Mouse (Mus musculus): ENCODE measurements around the gene G430095P16Rik. TPM values are rescaled to one million over a fixed set of nuclear protein-coding genes. Genes with fewer than 3 reads are reported as not detected.

G430095P16Rik gene
- not detected in 2 replicates for total RNA-seq (2014; rRNA removed)
- polyA plus RNA-seq (2015; fragmentation: Nextera tagmentation; extraction: Ambion mirVana), result 0.56 and 1.0 TPM in 2 replicates

DNA sequence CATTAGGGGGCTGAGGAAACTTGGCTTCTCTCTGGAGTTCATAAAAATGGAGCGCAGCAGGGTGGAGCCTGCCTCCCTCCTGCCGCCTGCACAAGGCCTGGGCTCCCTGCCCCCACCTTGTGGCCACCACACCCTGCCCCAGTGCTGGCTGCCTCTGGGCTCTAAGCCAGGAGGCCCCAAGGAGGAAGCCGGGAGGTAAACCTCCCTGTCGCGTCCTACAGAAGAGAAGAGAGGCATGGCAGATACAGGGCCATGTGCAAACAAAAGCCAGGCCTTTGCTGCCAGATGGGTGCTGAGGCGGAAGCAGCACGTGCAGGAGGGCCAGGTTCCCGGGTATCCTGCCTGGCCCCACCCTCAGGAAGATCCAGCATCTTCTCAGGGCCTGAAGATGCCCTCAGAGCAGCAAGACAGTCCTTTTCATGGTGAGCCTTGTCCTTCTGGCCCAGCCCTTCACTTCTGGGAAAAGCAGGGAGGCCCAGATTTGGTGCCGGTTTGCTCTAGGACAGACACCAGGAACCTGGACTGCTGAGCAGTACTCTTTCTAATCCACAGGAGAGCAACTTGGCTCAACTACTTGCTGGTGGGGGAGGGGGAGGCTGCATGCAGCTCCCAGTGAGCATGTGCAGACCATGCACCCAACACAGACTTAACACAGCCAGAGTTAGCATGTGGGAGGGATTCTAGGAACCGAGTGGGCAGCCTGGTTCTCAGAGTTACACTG lies at the start of gene G430095P16Rik:
G430095P16Rik (plus strand) TSS at position 158 of the 721 bp plus-strand sequence.
- peaks cover 75% of the 10 kb centered on the region for H3K36me3 ChIP-seq (ENCODE audit: insufficient read depth)
- peak within 1 kb of the TSS; percentile 82 for H3K27ac ChIP-seq (ENCODE audit: low read depth, low read length)
- H3K9me3 ChIP-seq (ENCODE audit: low read length), result no peaks in the 10 kb centered on the region
- H3K27me3 ChIP-seq (ENCODE audit: insufficient read depth, low read length), result no peaks in the 10 kb centered on the region
- H3K9ac ChIP-seq, result peak within 1 kb of the TSS; percentile 25; the same call in 1 of the 2 replicates
- 10% methylated on average over 10 of the region's 10 CpGs for WGBS
- H3K4me2 ChIP-seq (ENCODE audit: low read depth), result no peak within 1 kb of the TSS
- peak; percentile 71 for ATAC-seq
- H3K4me1 ChIP-seq (ENCODE audit: insufficient read depth), result peaks cover 18% of the 10 kb centered on the region
- DNase-seq, result peak; percentile 72
- TF ChIP-seq CTCF (IDR thresholded peaks at IDR 0.05; ENCODE audit: low read depth), result 0 out of 2 replicates have a peak, but pooled peaks have one; percentile 11
- H3K4me3 ChIP-seq (ENCODE audit: low read depth, low read length), result no peak within 1 kb of the TSS

GRCm38 (mm10) chr8:84677305-84677704 lies 45.5 kb upstream of the G430095P16Rik start:
- Histone ChIP-seq H3K4me2 (ENCODE audit: low read depth) (no peak overlapping the region), H3K27me3 (ENCODE audit: insufficient read depth, low read length) (no peaks in the 10 kb centered on the region), H3K9me3 (ENCODE audit: low read length) (no peaks in the 10 kb centered on the region), H3K4me1 (ENCODE audit: insufficient read depth) (no peaks in the 10 kb centered on the region), H3K27ac (ENCODE audit: low read depth, low read length) (no peak overlapping the region), H3K9ac (no peak overlapping the region), H3K4me3 (ENCODE audit: low read depth, low read length) (no peak overlapping the region), H3K36me3 (ENCODE audit: insufficient read depth) (peaks cover 38% of the 10 kb centered on the region)
- no peak for DNase-seq
- no peak for ATAC-seq
- WGBS, result 94% methylated on average over 5 of the region's 5 CpGs
- no peak for TF ChIP-seq CTCF (IDR thresholded peaks at IDR 0.05; ENCODE audit: low read depth)

- no peak for TF ChIP-seq CTCF (IDR thresholded peaks at IDR 0.05; ENCODE audit: low read depth)
- ATAC-seq, result no peak
- H3K9ac ChIP-seq, result no peak overlapping the region
- H3K4me3 ChIP-seq (ENCODE audit: low read depth, low read length), result no peak overlapping the region
- no peaks in the 10 kb centered on the region for H3K27me3 ChIP-seq (ENCODE audit: insufficient read depth, low read length)
- DNase-seq, result no peak
- no peak overlapping the region for H3K27ac ChIP-seq (ENCODE audit: low read depth, low read length)
- 76% methylated on average over 2 of the region's 2 CpGs for WGBS
- no peak overlapping the region for H3K4me2 ChIP-seq (ENCODE audit: low read depth)
- H3K36me3 ChIP-seq (ENCODE audit: insufficient read depth), result peaks cover 9% of the 10 kb centered on the region; the same call in 1 of the 2 replicates
- H3K4me1 ChIP-seq (ENCODE audit: insufficient read depth), result 0 out of 2 replicates have a peak, but pooled peaks cover 7% of the 10 kb centered on the region
- H3K9me3 ChIP-seq (ENCODE audit: low read length), result no peaks in the 10 kb centered on the region
These were observed 41.3 kb upstream of the G430095P16Rik start for GRCm38 (mm10) chr8:84681476-84681875.

- Histone ChIP-seq H3K9ac (no peak overlapping the region), H3K36me3 (ENCODE audit: insufficient read depth) (peaks cover 7% of the 10 kb centered on the region; the same call in 1 of the 2 replicates), H3K27ac (ENCODE audit: low read depth, low read length) (no peak overlapping the region), H3K4me3 (ENCODE audit: low read depth, low read length) (no peak overlapping the region), H3K9me3 (ENCODE audit: low read length) (no peaks in the 10 kb centered on the region), H3K4me1 (ENCODE audit: insufficient read depth) (0 out of 2 replicates have a peak, but pooled peaks cover 8% of the 10 kb centered on the region), H3K4me2 (ENCODE audit: low read depth) (no peak overlapping the region), H3K27me3 (ENCODE audit: insufficient read depth, low read length) (no peaks in the 10 kb centered on the region)
- TF ChIP-seq CTCF (IDR thresholded peaks at IDR 0.05; ENCODE audit: low read depth), result no peak
- no peak for DNase-seq
- no peak for ATAC-seq
- 77% methylated on average over 2 of the region's 2 CpGs for WGBS
These were observed 40.5 kb upstream of the G430095P16Rik start for GRCm38 (mm10) chr8:84682257-84682656.

DNA sequence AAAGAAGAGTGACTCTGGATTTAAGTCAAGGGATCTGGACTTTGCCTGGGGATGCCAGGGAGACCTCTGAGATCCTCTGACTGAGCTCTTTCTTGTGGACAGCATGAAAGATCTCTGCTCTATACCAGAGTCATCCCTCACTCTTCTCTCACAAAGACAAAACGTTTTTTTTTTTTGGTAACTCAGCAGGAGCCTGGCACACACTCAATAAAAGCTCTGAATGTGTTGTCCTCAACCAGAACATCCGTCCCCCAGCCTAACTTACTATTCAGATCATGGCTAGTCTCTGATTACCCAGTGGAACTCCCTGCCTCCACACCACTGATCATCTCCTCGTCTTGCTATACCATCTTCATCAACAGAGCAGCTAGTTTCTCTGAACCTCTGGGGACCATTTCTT lies 38.3 kb upstream of the G430095P16Rik start:
- no peak overlapping the region for H3K4me3 ChIP-seq (ENCODE audit: low read depth, low read length)
- H3K4me1 ChIP-seq (ENCODE audit: insufficient read depth), result peaks cover 15% of the 10 kb centered on the region
- no peak overlapping the region for H3K9ac ChIP-seq
- DNase-seq (no peak), ATAC-seq (no peak)
- H3K27ac ChIP-seq (ENCODE audit: low read depth, low read length), result no peak overlapping the region
- WGBS, result 38% methylated on average over 3 of the region's 3 CpGs
- no peak for TF ChIP-seq CTCF (IDR thresholded peaks at IDR 0.05; ENCODE audit: low read depth)
- H3K9me3 ChIP-seq (ENCODE audit: low read length), result no peaks in the 10 kb centered on the region
- peaks cover 5% of the 10 kb centered on the region; the same call in 1 of the 2 replicates for H3K36me3 ChIP-seq (ENCODE audit: insufficient read depth)
- H3K27me3 ChIP-seq (ENCODE audit: insufficient read depth, low read length), result no peaks in the 10 kb centered on the region
- no peak overlapping the region for H3K4me2 ChIP-seq (ENCODE audit: low read depth)

- DNase-seq (no peak), ATAC-seq (no peak)
- WGBS, result 10% methylated on average over 20 of the region's 20 CpGs
- Histone ChIP-seq H3K36me3 (ENCODE audit: insufficient read depth) (peaks cover 5% of the 10 kb centered on the region; the same call in 1 of the 2 replicates), H3K27ac (ENCODE audit: low read depth, low read length) (peak within 1 kb of the TSS; percentile 80), H3K4me1 (ENCODE audit: insufficient read depth) (peaks cover 19% of the 10 kb centered on the region), H3K9ac (peak within 1 kb of the TSS; percentile 89), H3K27me3 (ENCODE audit: insufficient read depth, low read length) (no peaks in the 10 kb centered on the region), H3K4me3 (ENCODE audit: low read depth, low read length) (peak within 1 kb of the TSS; percentile 99), H3K9me3 (ENCODE audit: low read length) (no peaks in the 10 kb centered on the region), H3K4me2 (ENCODE audit: low read depth) (peak within 1 kb of the TSS; percentile 75)
- TF ChIP-seq CTCF (IDR thresholded peaks at IDR 0.05; ENCODE audit: low read depth), result no peak
These were observed 36.4 kb upstream of the G430095P16Rik start, which contains the start of gene Trmt1 for GRCm38 (mm10) chr8:84686191-84687002. Gene Trmt1 (plus strand): TSS chr8:84686307.
